Mouse (Mus musculus): Measurements from ENCODE around the gene Alg5. TPM values are rescaled to one million over a fixed set of nuclear protein-coding genes. Genes with fewer than 3 reads are reported as not detected.

Gene Alg5
- total RNA-seq (2023; ENCODE audit: inconsistent age) = 15.1 to 22.8 TPM (median 19.3 TPM) in 4 replicates

GRCm38 (mm10) chr3:54735247-54736046 lies at the start of gene Alg5, which contains the start of gene Exosc8:
Alg5 (plus strand) TSS chr3:54735539.
Exosc8 (minus strand) TSS chr3:54735393.

GRCm38 (mm10) chr3:54692202-54693055 lies 42.9 kb upstream of the Alg5 start, which contains the start of gene Supt20:
Supt20 (plus strand) TSS chr3:54692807.

GRCm38 (mm10) chr3:54714253-54714652 lies 21.1 kb upstream of the Alg5 start, which contains the start of gene Gm21958:
Gm21958 (minus strand) TSS chr3:54714353.

GRCm38 (mm10) chr3:54755145-54756041 lies 20.1 kb downstream of the Alg5 start, which contains the start of gene Smad9:
Smad9 (plus strand) TSS chr3:54755582.

Other genes with a start within 250 kb of the Alg5 start
- gene Supt20, start 42.7 kb upstream of the Alg5 start, total RNA-seq (2023; ENCODE audit: inconsistent age) = 165 to 189 TPM (median 181 TPM) in 4 replicates
- not detected in 4 replicates for gene Gm21958, start 21.2 kb upstream of the Alg5 start, total RNA-seq (2023; ENCODE audit: inconsistent age)
- 70.7 to 102 TPM (median 82.3 TPM) in 4 replicates for gene Exosc8, start 146 bp upstream of the Alg5 start, total RNA-seq (2023; ENCODE audit: inconsistent age)
- not detected in 4 replicates for gene Smad9, start 20.0 kb downstream of the Alg5 start, total RNA-seq (2023; ENCODE audit: inconsistent age)
- 24.0 to 34.0 TPM (median 27.0 TPM) in 4 replicates for gene Rfxap, start 72.3 kb downstream of the Alg5 start, total RNA-seq (2023; ENCODE audit: inconsistent age)
- not detected in 4 replicates for gene Sertm1, start 180.3 kb downstream of the Alg5 start, total RNA-seq (2023; ENCODE audit: inconsistent age)

Measured in B cell, adult (primary cell).